Mouse (Mus musculus) layer of hippocampus, postnatal 10 days (tissue): Measurements from ENCODE around the gene Uaca. TPM values are rescaled to one million over a fixed set of nuclear protein-coding genes. Genes with fewer than 3 reads are reported as not detected.

ENCODE experiments used
- DNase-seq, 2 experiments: peaks; one replicate each; pipeline ENCODE4 v3.0.0; 2021; ENCODE audit warnings: low spot score in 2 of 2
- total RNA-seq, 2 experiments: library from RNA; stranded (reverse); gene quantifications; 2 replicates each; pipeline ENCODE4 v1.2.3; 2021

The Uaca gene
- total RNA-seq, 2 experiments from 2014 or later, result 13.7 to 15.2 TPM

- DNase-seq, result no peak
These were observed 82.2 kb downstream of the Uaca start for GRCm38 (mm10) chr9:60876531-60876930.

GRCm38 (mm10) chr9:60878051-60878557, 83.8 kb downstream of the Uaca start:
- DNase-seq, result no peak

GRCm38 (mm10) chr9:60878630-60879029, 84.3 kb downstream of the Uaca start:
- no peak for DNase-seq

GRCm38 (mm10) chr9:60885148-60885547, 90.8 kb downstream of the Uaca start:
- DNase-seq, result no peak

GRCm38 (mm10) chr9:60886431-60887371, 92.4 kb downstream of the Uaca start:
- DNase-seq, result peak in 1 of 2 experiments; percentile 57

- DNase-seq, result peak in 1 of 2 experiments; percentile 49
These were observed 93.1 kb downstream of the Uaca start for GRCm38 (mm10) chr9:60887389-60887811.

- no peak for DNase-seq
These were observed 99.2 kb downstream of the Uaca start for GRCm38 (mm10) chr9:60893511-60893910.

- peak; percentile 76 to 82 for DNase-seq
These were observed 101.3 kb downstream of the Uaca start for GRCm38 (mm10) chr9:60895486-60896110.

GRCm38 (mm10) chr9:60898291-60899020, 104.1 kb downstream of the Uaca start:
- no peak for DNase-seq

- DNase-seq, result no peak
These were observed 104.9 kb downstream of the Uaca start for GRCm38 (mm10) chr9:60899201-60899600.

GRCm38 (mm10) chr9:60899797-60900459, 105.6 kb downstream of the Uaca start:
- DNase-seq, result no peak

GRCm38 (mm10) chr9:60912266-60912665, 117.9 kb downstream of the Uaca start:
- no peak for DNase-seq

- DNase-seq, result no peak
These were observed 119.3 kb downstream of the Uaca start for GRCm38 (mm10) chr9:60913626-60914025.

GRCm38 (mm10) chr9:60919936-60920672, 125.8 kb downstream of the Uaca start:
- no peak for DNase-seq

GRCm38 (mm10) chr9:60920673-60921062, 126.3 kb downstream of the Uaca start:
- DNase-seq, result no peak

- no peak for DNase-seq
These were observed 126.9 kb downstream of the Uaca start for GRCm38 (mm10) chr9:60921287-60921686.

- DNase-seq, result no peak
These were observed 127.5 kb downstream of the Uaca start for GRCm38 (mm10) chr9:60921831-60922230.

GRCm38 (mm10) chr9:60926301-60926700, 132.0 kb downstream of the Uaca start:
- no peak for DNase-seq

- no peak for DNase-seq
These were observed 135.1 kb downstream of the Uaca start for GRCm38 (mm10) chr9:60929290-60929983.
